Mouse (Mus musculus) MEL (cell line): ENCODE measurements around the gene Dact1.

Experiments used
- CTCF ChIP-seq, 3 experiments: IDR thresholded peaks in 2 of 3; conservative IDR thresholded peaks in 1 of 3; 2 replicates each; pipeline ENCODE4 v1.5.1; 2011 to 2012; ENCODE audit warnings: low read length in 3 of 3, low read depth in 2 of 3, mild to moderate bottlenecking in 2 of 3, improper control_type of control experiment in 1 of 3, inconsistent platforms in 1 of 3, mixed read lengths in 1 of 3, moderate library complexity in 1 of 3; ENCODE audit not compliant: control insufficient read depth in 1 of 3, insufficient read depth in 1 of 3, poor library complexity in 1 of 3, severe bottlenecking in 1 of 3
- E2F4 ChIP-seq: IDR thresholded peaks from 2 replicates; pipeline ENCODE4 v1.6.1; 2011; ENCODE audit warnings: low read depth, low read length, improper control_type of control experiment, borderline replicate concordance
- EP300 ChIP-seq, 2 experiments: IDR thresholded peaks; 2 replicates each; pipeline ENCODE4 v1.6.1; 2011; ENCODE audit warnings: improper control_type of control experiment in 2 of 2, low read length in 2 of 2, low read depth in 1 of 2, mild to moderate bottlenecking in 1 of 2
- HCFC1 ChIP-seq: IDR thresholded peaks from 2 replicates; pipeline ENCODE4 v1.6.1; 2012; ENCODE audit warnings: low read depth, mild to moderate bottlenecking, inconsistent platforms, low read length, improper control_type of control experiment, moderate library complexity
- JUND ChIP-seq: IDR thresholded peaks from 2 replicates; pipeline ENCODE4 v1.6.1; 2011; ENCODE audit warnings: low read depth, mild to moderate bottlenecking, improper control_type of control experiment, low read length
- MAX ChIP-seq: IDR thresholded peaks from 2 replicates; pipeline ENCODE4 v1.6.1; 2011; ENCODE audit warnings: low read length, improper control_type of control experiment
- MXI1 ChIP-seq: IDR thresholded peaks from 2 replicates; pipeline ENCODE4 v1.6.1; 2011; ENCODE audit warnings: mild to moderate bottlenecking, low read depth, low read length, improper control_type of control experiment
- NELFE ChIP-seq: IDR thresholded peaks from 2 replicates; pipeline ENCODE4 v1.6.1; 2011; ENCODE audit warnings: low read depth, low read length, improper control_type of control experiment
- POLR2A ChIP-seq, 2 experiments: IDR thresholded peaks; 2 replicates each; pipeline ENCODE4 v1.6.1; 2011 to 2012; ENCODE audit warnings: low read length in 2 of 2, mild to moderate bottlenecking in 2 of 2, control low read depth in 1 of 2, improper control_type of control experiment in 1 of 2, low read depth in 1 of 2, moderate library complexity in 1 of 2; ENCODE audit not compliant: control insufficient read depth in 1 of 2, insufficient read depth in 1 of 2, poor library complexity in 1 of 2
- POLR2AphosphoS2 ChIP-seq: IDR thresholded peaks from 2 replicates; pipeline ENCODE4 v1.6.1; 2011; ENCODE audit warnings: low read length, improper control_type of control experiment
- RCOR1 ChIP-seq: IDR thresholded peaks from 2 replicates; pipeline ENCODE4 v1.6.1; 2012; ENCODE audit warnings: low read depth, mild to moderate bottlenecking, inconsistent platforms, low read length, improper control_type of control experiment
- TAL1 ChIP-seq: IDR thresholded peaks from 2 replicates; pipeline ENCODE4 v1.6.1; 2012; ENCODE audit warnings: mild to moderate bottlenecking, inconsistent platforms, low read length, moderate library complexity, mixed read lengths
- ZC3H11A ChIP-seq: IDR thresholded peaks from 2 replicates; pipeline ENCODE4 v1.6.1; 2012; ENCODE audit warnings: low read depth, mild to moderate bottlenecking, inconsistent platforms, low read length, improper control_type of control experiment
- ZMIZ1 ChIP-seq: IDR thresholded peaks from 2 replicates; pipeline ENCODE4 v1.6.1; 2012; ENCODE audit warnings: low read depth, mild to moderate bottlenecking, inconsistent platforms, low read length, improper control_type of control experiment, moderate library complexity

DNA sequence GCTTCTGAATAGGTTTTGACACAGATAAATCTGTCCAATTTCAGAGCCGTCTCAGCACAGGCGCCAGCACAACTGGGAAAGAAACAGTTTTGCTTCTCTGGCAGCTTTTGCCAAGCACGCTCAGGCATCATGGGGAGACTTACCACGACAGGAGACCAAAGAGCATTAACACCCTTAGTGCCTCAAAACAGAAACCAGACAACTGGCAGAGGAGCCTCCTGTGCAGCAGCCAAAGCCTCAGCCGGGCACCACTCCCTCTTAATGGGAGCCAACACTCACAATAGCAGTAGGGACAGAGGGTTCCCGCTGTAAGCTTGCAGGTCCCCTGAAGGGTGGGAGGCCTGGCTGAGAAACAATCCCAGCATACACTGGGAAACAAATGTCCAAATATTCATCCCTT is 56.5 kb downstream of the Dact1 start:
- no peak for TF ChIP-seq CTCF (IDR thresholded peaks at IDR 0.05 in 2 of 3, conservative IDR thresholded peaks at IDR 0.05 in 1 of 3; ENCODE audit: control insufficient read depth in 1 of 3, insufficient read depth in 1 of 3, low read depth in 2 of 3, low read length in 3 of 3, poor library complexity in 1 of 3, severe bottlenecking in 1 of 3)
- no peak for TF ChIP-seq POLR2A (IDR thresholded peaks at IDR 0.05; ENCODE audit: control insufficient read depth in 1 of 2, insufficient read depth in 1 of 2, low read depth in 1 of 2, low read length in 2 of 2, poor library complexity in 1 of 2)
- TF ChIP-seq EP300 (IDR thresholded peaks at IDR 0.05; ENCODE audit: low read depth in 1 of 2, low read length in 2 of 2) = no peak
- TF ChIP-seq E2F4 = no peak
- no peak for TF ChIP-seq TAL1
- no peak for TF ChIP-seq POLR2AphosphoS2
- no peak for TF ChIP-seq NELFE
- no peak for TF ChIP-seq JUND
- TF ChIP-seq MAX = no peak
- no peak for TF ChIP-seq ZC3H11A
- TF ChIP-seq MXI1 = no peak
- TF ChIP-seq RCOR1 = no peak
- no peak for TF ChIP-seq HCFC1
- no peak for TF ChIP-seq ZMIZ1
